Mouse (Mus musculus): ENCODE results near the gene Cdh13.

DNA sequence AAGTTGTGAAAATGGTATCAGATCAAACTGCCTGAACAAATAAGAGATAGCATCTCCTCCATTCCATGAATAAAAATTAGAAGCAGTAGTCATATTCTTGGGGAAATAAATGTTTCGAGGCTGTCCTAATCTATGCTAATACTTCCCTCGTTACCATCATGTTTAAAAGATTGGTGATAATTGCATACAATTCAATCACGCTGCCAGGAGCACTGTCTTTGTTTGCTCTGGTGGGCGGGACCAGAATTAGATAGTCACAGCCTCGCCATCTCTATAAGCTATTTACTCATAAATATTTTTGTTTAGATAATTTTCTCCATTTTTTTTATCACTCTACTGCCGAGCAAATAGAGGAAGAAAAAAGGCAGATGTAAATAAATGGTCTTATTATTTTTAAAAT, 819.3 kb downstream of the Cdh13 start:
- no peak for TF ChIP-seq POLR2A (IDR thresholded peaks at IDR 0.05; ENCODE audit: borderline replicate concordance, extremely low read depth, low read depth, low read length)
- TF ChIP-seq CTCF (IDR thresholded peaks at IDR 0.05; ENCODE audit: insufficient read depth, low read length): no peak
